Mouse (Mus musculus): ENCODE results near the gene Glod4.

DNA sequence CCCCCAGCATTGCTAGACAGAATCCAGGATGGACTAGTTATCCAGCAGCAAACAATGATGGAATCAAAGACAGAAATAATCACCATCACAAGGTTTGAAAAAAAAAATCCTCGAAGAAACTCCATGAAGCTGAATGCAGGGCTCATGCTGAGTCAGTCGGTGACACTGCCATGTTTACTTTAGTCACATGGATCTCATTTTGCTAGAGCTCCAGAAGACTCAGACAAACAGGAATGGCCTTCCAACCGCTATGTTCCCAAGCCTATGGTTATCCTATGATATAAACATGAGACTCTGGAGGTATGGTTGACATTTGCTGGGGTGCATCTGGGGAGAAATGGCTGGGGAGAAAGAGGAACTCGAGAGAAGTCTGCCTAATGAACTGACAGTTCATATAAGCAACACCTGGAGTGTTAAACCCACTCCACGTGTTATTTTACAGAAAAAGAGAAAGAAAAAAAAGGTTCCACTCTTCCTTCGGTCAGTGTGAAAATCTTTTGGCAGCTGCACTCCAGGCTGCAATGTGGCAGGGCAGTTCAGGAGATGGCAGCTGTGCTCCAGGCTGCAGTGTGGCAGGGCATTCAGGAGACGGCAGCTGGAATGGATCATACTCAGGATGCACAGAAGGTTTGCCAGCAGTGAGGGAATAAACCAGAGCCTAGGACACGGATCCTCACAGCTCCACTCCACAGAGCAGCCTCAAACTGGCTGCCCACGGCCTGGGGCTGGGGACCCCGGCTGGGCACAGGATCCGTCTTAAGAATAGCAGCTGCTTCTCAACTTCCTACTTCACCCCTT, 169.0 kb downstream of the Glod4 start:
- TF ChIP-seq CTCF (conservative IDR thresholded peaks at IDR 0.05; ENCODE audit: insufficient read depth, insufficient read length, low read depth, low read length) (no peak), POLR2A (IDR thresholded peaks at IDR 0.05; ENCODE audit: low read depth, low read length) (no peak)

Data from kidney, adult 2 months (tissue).